Mouse (Mus musculus) G1E (cell line): Measurements from ENCODE around the gene Gimap9. TPM values are rescaled to one million over a fixed set of nuclear protein-coding genes. Genes with fewer than 3 reads are reported as not detected.

Source experiments
- ATAC-seq: 2 replicates; pipeline ENCODE4 v1.8.0; 2016; ENCODE audit warnings: mild to moderate bottlenecking; ENCODE audit not compliant: insufficient number of reproducible peaks, poor library complexity, low FRiP score, severe bottlenecking; ENCODE audit errors: extremely low read depth
- DNase-seq: peaks from one replicate; pipeline ENCODE4 v3.0.0; 2012; ENCODE audit warnings: low spot score
- H3K27me3 ChIP-seq: 2 replicates; pipeline ENCODE4 v1.6.1; 2012; ENCODE audit warnings: mild to moderate bottlenecking, low read length, inconsistent platforms; ENCODE audit not compliant: insufficient read depth
- H3K36me3 ChIP-seq: replicated peaks from 2 replicates; pipeline ENCODE3; 2012; ENCODE audit warnings: mild to moderate bottlenecking, inconsistent platforms
- H3K4me1 ChIP-seq: 2 replicates; pipeline ENCODE4 v1.6.1; 2012; ENCODE audit warnings: low read depth, low read length, inconsistent platforms, mixed read lengths; ENCODE audit not compliant: insufficient read depth
- H3K4me3 ChIP-seq: 2 replicates; pipeline ENCODE4 v1.5.1; 2012; ENCODE audit warnings: low read depth, mild to moderate bottlenecking, inconsistent platforms, low read length, moderate library complexity, mixed read lengths
- H3K9me3 ChIP-seq: replicated peaks from 2 replicates; pipeline ENCODE4 v1.6.1; 2012; ENCODE audit warnings: inconsistent platforms
- CTCF ChIP-seq: IDR thresholded peaks from 2 replicates; pipeline ENCODE4 v1.5.1; 2012; ENCODE audit warnings: low read depth, low read length, inconsistent platforms, mixed read lengths
- GATA1 ChIP-seq: IDR thresholded peaks from 2 replicates; pipeline ENCODE4 v1.6.1; 2012; ENCODE audit warnings: borderline replicate concordance, low read length, inconsistent platforms, mixed read lengths
- GATA2 ChIP-seq: IDR thresholded peaks from 2 replicates; pipeline ENCODE4 v1.6.1; 2012; ENCODE audit warnings: low read depth, low read length, inconsistent platforms, borderline replicate concordance
- POLR2AphosphoS5 ChIP-seq: IDR thresholded peaks from 2 replicates; pipeline ENCODE4 v1.6.1; 2012; ENCODE audit warnings: low read depth, low read length, inconsistent platforms; ENCODE audit not compliant: insufficient replicate concordance
- TAL1 ChIP-seq: conservative IDR thresholded peaks from 2 replicates; pipeline ENCODE4 v1.6.1; 2012; ENCODE audit warnings: low read depth, low read length, inconsistent platforms, mixed read lengths
- polyA plus RNA-seq: library from polyadenylated mRNA; stranded (reverse); fragments of >175 nt; gene quantifications from 2 replicates; pipeline ENCODE4 v1.2.3, GENCODE M21; 2012
- total RNA-seq, 2 experiments: library from RNA; stranded (forward) in 1 of 2; stranded (reverse) in 1 of 2; fragments of 200-1000 nt in 1 of 2; fragments of >200 nt in 1 of 2; fragmentation: Nextera tagmentation in 1 of 2; gene quantifications; 2 replicates each; pipeline ENCODE4 v1.2.3; 2014 to 2017

Gene Gimap9
- total and polyA plus RNA-seq, 3 experiments = 0.30 to 25.8 (median 9.9) TPM

GRCm38 (mm10) chr6:48697555-48697930 lies 21.6 kb downstream of the Gimap9 start:
- no peaks in the 10 kb centered on the region for H3K4me1 ChIP-seq
- ATAC-seq (no peak), DNase-seq (no peak)
- TF ChIP-seq TAL1 (no peak), GATA2 (no peak), POLR2AphosphoS5 (no peak), CTCF (no peak), GATA1 (no peak)
- no peaks in the 10 kb centered on the region for H3K9me3 ChIP-seq
- no peak overlapping the region for H3K4me3 ChIP-seq
- no peaks in the 10 kb centered on the region for H3K36me3 ChIP-seq
- peaks cover 13% of the 10 kb centered on the region for H3K27me3 ChIP-seq

GRCm38 (mm10) chr6:48698066-48698856 lies 22.3 kb downstream of the Gimap9 start:
- TF ChIP-seq TAL1 = no peak
- no peak for TF ChIP-seq GATA1
- no peak for TF ChIP-seq CTCF
- no peak for TF ChIP-seq GATA2
- TF ChIP-seq POLR2AphosphoS5 = no peak
- H3K36me3 ChIP-seq = no peaks in the 10 kb centered on the region
- DNase-seq (no peak), ATAC-seq (no peak)
- H3K4me1 ChIP-seq = no peaks in the 10 kb centered on the region
- no peak overlapping the region for H3K4me3 ChIP-seq
- H3K27me3 ChIP-seq = peaks cover 13% of the 10 kb centered on the region
- no peaks in the 10 kb centered on the region for H3K9me3 ChIP-seq

GRCm38 (mm10) chr6:48698888-48699287 lies 23.0 kb downstream of the Gimap9 start:
- Histone ChIP-seq H3K9me3 (no peaks in the 10 kb centered on the region), H3K4me3 (no peak overlapping the region), H3K27me3 (peaks cover 13% of the 10 kb centered on the region), H3K4me1 (no peaks in the 10 kb centered on the region), H3K36me3 (no peaks in the 10 kb centered on the region)
- DNase-seq = no peak
- ATAC-seq = no peak
- no peak for TF ChIP-seq POLR2AphosphoS5
- no peak for TF ChIP-seq GATA2
- no peak for TF ChIP-seq GATA1
- no peak for TF ChIP-seq TAL1
- no peak for TF ChIP-seq CTCF

GRCm38 (mm10) chr6:48700251-48701075 lies 24.5 kb downstream of the Gimap9 start:
- H3K4me1 ChIP-seq = no peaks in the 10 kb centered on the region
- TF ChIP-seq TAL1 (no peak), POLR2AphosphoS5 (no peak), CTCF (no peak), GATA2 (no peak), GATA1 (no peak)
- DNase-seq (no peak), ATAC-seq (no peak)
- peaks cover 10% of the 10 kb centered on the region; the same call in 1 of the 2 replicates for H3K27me3 ChIP-seq
- H3K36me3 ChIP-seq = no peaks in the 10 kb centered on the region
- no peaks in the 10 kb centered on the region for H3K9me3 ChIP-seq
- no peak overlapping the region for H3K4me3 ChIP-seq

- H3K27me3 ChIP-seq = peaks cover 15% of the 10 kb centered on the region; the same call in 1 of the 2 replicates
- H3K9me3 ChIP-seq = no peaks in the 10 kb centered on the region
- no peaks in the 10 kb centered on the region for H3K36me3 ChIP-seq
- no peak overlapping the region for H3K4me3 ChIP-seq
- TF ChIP-seq CTCF (no peak), POLR2AphosphoS5 (no peak), GATA2 (no peak), GATA1 (no peak), TAL1 (no peak)
- no peak for ATAC-seq
- no peak for DNase-seq
- H3K4me1 ChIP-seq = no peaks in the 10 kb centered on the region
Observed at GRCm38 (mm10) chr6:48702146-48702545, 26.2 kb downstream of the Gimap9 start.

GRCm38 (mm10) chr6:48702601-48703000 lies 26.7 kb downstream of the Gimap9 start:
- Histone ChIP-seq H3K4me3 (no peak overlapping the region), H3K9me3 (no peaks in the 10 kb centered on the region), H3K36me3 (no peaks in the 10 kb centered on the region), H3K4me1 (no peaks in the 10 kb centered on the region), H3K27me3 (peaks cover 15% of the 10 kb centered on the region; the same call in 1 of the 2 replicates)
- no peak for DNase-seq
- TF ChIP-seq CTCF (no peak), GATA1 (no peak), TAL1 (no peak), POLR2AphosphoS5 (no peak), GATA2 (no peak)
- ATAC-seq = no peak
